Mouse (Mus musculus) hindbrain, embryonic 14.5 days (tissue): Measurements from ENCODE around the gene Mxd4. TPM values are rescaled to one million over a fixed set of nuclear protein-coding genes. Genes with fewer than 3 reads are reported as not detected.
A peak's percentile ranks its signal among the peaks of the same experiment; 100 is the strongest.

Source experiments
- ATAC-seq: fragments of 200-750 bp; cut with Nextera tagmentation; 2 replicates; pipeline ENCODE4 v1.8.0; 2017; ENCODE audit warnings: moderate number of reproducible peaks, mild to moderate bottlenecking, moderate TSS enrichment, moderate library complexity; ENCODE audit not compliant: low FRiP score
- DNase-seq: peaks from one replicate; pipeline ENCODE4 v3.0.0-alpha.2; 2015; ENCODE audit warnings: low spot score
- H3K27ac ChIP-seq: fragments of 300-500 bp; sonication (generic); 2 replicates; pipeline ENCODE4 v1.5.1; 2014; ENCODE audit warnings: mild to moderate bottlenecking, moderate library complexity
- H3K27me3 ChIP-seq: fragments of 300-500 bp; sonication (generic); 2 replicates; pipeline ENCODE4 v1.6.1; 2014; ENCODE audit warnings: mild to moderate bottlenecking, low read length, mixed read lengths; ENCODE audit not compliant: control insufficient read depth, insufficient read depth
- H3K36me3 ChIP-seq: fragments of 300-500 bp; sonication (generic); replicated peaks from 2 replicates; pipeline ENCODE4 v1.6.1; 2014; ENCODE audit not compliant: control insufficient read depth, insufficient read depth
- H3K4me1 ChIP-seq: fragments of 300-500 bp; sonication (generic); replicated peaks from 2 replicates; pipeline ENCODE4 v1.6.1; 2014; ENCODE audit warnings: antibody characterized with exemption, low read length, mixed read lengths; ENCODE audit not compliant: control insufficient read depth, insufficient read depth
- H3K4me2 ChIP-seq: fragments of 300-500 bp; sonication (generic); replicated peaks from 2 replicates; pipeline ENCODE4 v1.6.1; 2014; ENCODE audit warnings: mild to moderate bottlenecking, moderate library complexity
- H3K4me3 ChIP-seq: fragments of 300-500 bp; sonication (generic); replicated peaks from 2 replicates; pipeline ENCODE4 v1.5.1; 2014; ENCODE audit warnings: mild to moderate bottlenecking, low read length
- H3K9ac ChIP-seq: fragments of 300-500 bp; sonication (generic); 2 replicates; pipeline ENCODE4 v1.6.1; 2014
- H3K9me3 ChIP-seq: fragments of 300-500 bp; sonication (generic); 2 replicates; pipeline ENCODE4 v1.6.1; 2016; ENCODE audit warnings: low read length; ENCODE audit not compliant: control insufficient read depth
- WGBS: fragments of 180-500 bp; shearing (Covaris S2); extraction: QIAGEN DNeasy Blood & Tissue Kit; methylation state at CpG from one replicate; pipeline ENCODE4 v1.1.7; 2014; 5-methylcytosine and 5-hydroxymethylcytosine counted together
- polyA plus RNA-seq: library from polyadenylated mRNA; unstranded; fragments of >200 nt; fragmentation: Nextera tagmentation; extraction: Ambion mirVana; gene quantifications from 2 replicates; pipeline ENCODE4 v1.2.1, GENCODE M21; 2014

Gene Mxd4
- polyA plus RNA-seq, 1 experiment from 2014 or later: 32.9 TPM

DNA sequence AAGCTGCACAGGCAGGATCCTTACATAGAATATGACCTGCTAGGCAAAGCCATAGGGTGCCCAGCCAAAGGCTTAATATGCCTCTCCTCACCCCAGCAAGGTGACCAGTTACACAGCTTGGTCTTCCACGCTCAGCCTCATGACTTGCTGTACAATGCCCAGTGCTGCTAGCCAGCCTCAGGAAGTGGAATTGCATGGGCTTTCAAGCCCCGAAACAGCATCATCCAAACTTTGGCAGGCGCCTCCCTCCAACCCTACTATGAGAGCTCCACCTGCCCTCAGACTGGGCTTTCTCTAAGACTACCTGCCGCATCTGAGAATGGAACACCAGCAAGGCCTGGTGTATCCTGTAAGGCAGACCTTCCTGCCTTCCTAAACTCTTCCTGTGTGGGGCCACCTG is 9.7 kb downstream of the Mxd4 start:
- Histone ChIP-seq H3K9me3 (no peaks in the 10 kb centered on the region), H3K4me2 (no peak overlapping the region), H3K27ac (no peak overlapping the region), H3K9ac (no peak overlapping the region), H3K36me3 (peaks cover 96% of the 10 kb centered on the region), H3K4me3 (no peak overlapping the region), H3K4me1 (no peaks in the 10 kb centered on the region), H3K27me3 (no peaks in the 10 kb centered on the region)
- no peak for DNase-seq
- no peak for ATAC-seq
- WGBS: 89% methylated on average over 4 of the region's 4 CpGs

DNA sequence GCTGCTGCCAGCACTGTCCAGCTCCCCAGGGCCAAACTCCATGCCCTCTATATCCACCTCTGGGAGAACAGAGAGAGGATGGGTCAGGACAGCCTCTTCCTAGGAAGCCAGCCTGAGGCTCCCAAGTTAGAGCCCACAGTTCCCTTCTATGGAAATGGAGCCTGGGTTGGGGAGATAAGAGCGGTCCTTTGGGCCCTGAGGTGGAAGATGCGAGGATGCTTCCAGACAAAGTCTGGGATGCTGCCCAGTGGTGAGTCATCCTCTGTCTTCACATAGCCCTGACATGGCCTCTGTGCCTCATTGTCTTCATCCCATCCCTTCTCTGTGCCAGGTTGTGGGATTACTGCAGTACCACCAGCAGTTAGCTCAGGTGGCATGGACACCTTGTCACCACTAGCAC is 10.4 kb downstream of the Mxd4 start:
- no peaks in the 10 kb centered on the region for H3K4me1 ChIP-seq
- H3K9ac ChIP-seq: no peak overlapping the region
- DNase-seq (no peak), ATAC-seq (no peak)
- H3K9me3 ChIP-seq: no peaks in the 10 kb centered on the region
- H3K4me2 ChIP-seq: no peak overlapping the region
- H3K27ac ChIP-seq: no peak overlapping the region
- H3K36me3 ChIP-seq: peaks cover 88% of the 10 kb centered on the region
- 100% methylated on average over 2 of the region's 2 CpGs for WGBS
- H3K27me3 ChIP-seq: no peaks in the 10 kb centered on the region
- no peak overlapping the region for H3K4me3 ChIP-seq

- ATAC-seq: no peak
These were observed 10.8 kb downstream of the Mxd4 start for GRCm38 (mm10) chr5:34176691-34177090.

DNA sequence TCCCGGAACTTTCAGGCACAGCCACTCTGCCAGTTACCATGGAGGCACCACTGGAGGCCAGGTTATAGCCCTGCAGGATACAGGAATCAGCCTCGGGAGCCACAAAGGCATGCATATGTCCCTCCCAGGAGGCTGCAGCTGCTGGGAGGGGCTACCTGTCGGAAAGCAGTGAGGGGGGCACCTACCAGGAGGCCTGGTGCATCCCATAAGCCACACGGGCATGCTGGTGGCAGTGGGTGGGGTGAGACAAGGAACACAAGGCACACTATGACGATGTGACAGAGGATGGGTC is 12.2 kb downstream of the Mxd4 start:
- H3K4me3 ChIP-seq: no peak overlapping the region
- no peaks in the 10 kb centered on the region for H3K27me3 ChIP-seq
- H3K36me3 ChIP-seq: peaks cover 73% of the 10 kb centered on the region
- H3K27ac ChIP-seq: no peak overlapping the region
- H3K9ac ChIP-seq: no peak overlapping the region
- 22% methylated on average over 5 of the region's 5 CpGs for WGBS
- no peaks in the 10 kb centered on the region for H3K4me1 ChIP-seq
- no peaks in the 10 kb centered on the region for H3K9me3 ChIP-seq
- no peak overlapping the region for H3K4me2 ChIP-seq
- DNase-seq (no peak), ATAC-seq (no peak)

More at GRCm38 (mm10) chr5:34176691-34177090, 10.8 kb downstream of the Mxd4 start:
- Histone ChIP-seq H3K4me2 (no peak overlapping the region), H3K9ac (no peak overlapping the region), H3K27ac (no peak overlapping the region), H3K27me3 (no peaks in the 10 kb centered on the region), H3K36me3 (peaks cover 84% of the 10 kb centered on the region), H3K4me3 (no peak overlapping the region), H3K9me3 (no peaks in the 10 kb centered on the region), H3K4me1 (no peaks in the 10 kb centered on the region)
- no peak for DNase-seq
- 66% methylated on average over 10 of the region's 10 CpGs for WGBS

DNA sequence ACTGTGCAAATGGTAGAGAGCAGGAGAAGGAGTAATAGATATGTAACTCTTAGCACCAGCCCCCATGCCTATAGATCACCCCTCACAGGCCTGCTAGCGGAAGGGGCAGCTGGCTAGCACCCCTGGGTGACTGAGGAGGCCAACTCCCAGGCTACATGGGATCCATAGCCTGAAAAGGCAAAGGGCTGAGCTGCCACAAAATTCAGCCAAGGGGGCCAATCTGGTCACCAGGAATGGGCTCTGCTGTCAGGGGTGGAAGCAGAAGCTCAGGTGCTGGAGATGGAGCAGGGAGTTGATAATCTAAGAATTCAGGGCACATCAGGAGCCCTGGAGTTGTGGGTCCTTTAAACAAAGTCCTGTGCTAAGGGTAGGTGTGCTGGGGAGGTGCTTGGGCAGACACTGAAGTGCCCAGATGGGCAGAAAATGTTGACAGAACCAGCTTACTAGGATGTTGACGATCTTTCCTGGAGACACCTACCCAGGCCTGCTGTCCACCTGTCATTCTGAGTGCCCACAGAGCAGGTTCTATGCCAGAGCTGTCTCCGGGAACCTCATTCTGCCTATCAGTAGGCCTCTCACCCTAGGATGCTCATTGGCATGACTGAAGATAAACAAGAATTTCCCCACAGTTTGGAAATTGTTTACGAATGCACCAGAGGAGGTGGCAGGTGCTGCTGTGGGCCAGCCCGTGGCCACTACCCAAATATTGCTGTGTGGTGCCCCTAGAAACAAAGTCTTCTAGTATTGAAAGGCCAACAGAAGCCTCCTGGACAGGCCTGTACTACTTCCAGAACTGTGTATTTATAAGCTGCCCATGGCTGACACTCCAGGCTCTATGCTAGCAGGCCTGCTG is 12.7 kb downstream of the Mxd4 start:
- no peak for DNase-seq
- H3K36me3 ChIP-seq: peaks cover 67% of the 10 kb centered on the region

DNA sequence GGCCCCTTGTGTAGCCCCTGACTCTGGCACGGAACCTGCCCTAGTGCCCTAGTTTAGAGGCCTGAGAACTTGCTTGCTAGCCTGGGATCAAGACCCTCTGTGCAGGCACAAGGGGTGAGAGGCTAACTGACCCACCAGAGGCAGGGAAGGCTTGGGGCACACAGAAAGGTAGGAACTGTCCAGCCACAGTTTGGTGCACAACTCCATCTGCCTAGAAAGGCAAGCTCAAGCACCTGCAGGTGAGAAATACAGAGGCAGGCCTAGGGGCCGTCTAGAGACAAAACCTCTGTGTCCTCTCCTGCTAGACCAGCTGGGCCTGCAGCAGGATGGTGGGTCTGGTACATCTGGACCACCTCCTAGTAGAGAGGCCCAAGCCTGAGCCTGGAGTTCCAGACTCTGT is 13.5 kb downstream of the Mxd4 start:
- H3K36me3 ChIP-seq: peaks cover 60% of the 10 kb centered on the region
- DNase-seq (no peak), ATAC-seq (no peak)
- H3K9me3 ChIP-seq: no peaks in the 10 kb centered on the region
- 0 out of 2 replicates have a peak, but pooled peaks cover 7% of the 10 kb centered on the region for H3K4me1 ChIP-seq
- WGBS: 89% methylated on average over 2 of the region's 2 CpGs
- no peak overlapping the region for H3K27ac ChIP-seq
- no peak overlapping the region for H3K4me3 ChIP-seq
- no peak overlapping the region for H3K9ac ChIP-seq
- H3K4me2 ChIP-seq: no peak overlapping the region
- no peaks in the 10 kb centered on the region for H3K27me3 ChIP-seq

More for the DNA sequence above, 12.7 kb downstream of the Mxd4 start:
- H3K4me3 ChIP-seq: no peak overlapping the region
- H3K4me2 ChIP-seq: no peak overlapping the region
- 0 out of 2 replicates have a peak, but pooled peaks cover 5% of the 10 kb centered on the region for H3K4me1 ChIP-seq
- no peaks in the 10 kb centered on the region for H3K9me3 ChIP-seq
- no peak for ATAC-seq
- no peak overlapping the region for H3K9ac ChIP-seq
- 71% methylated on average over 5 of the region's 5 CpGs for WGBS
- no peak overlapping the region for H3K27ac ChIP-seq
- no peaks in the 10 kb centered on the region for H3K27me3 ChIP-seq

DNA sequence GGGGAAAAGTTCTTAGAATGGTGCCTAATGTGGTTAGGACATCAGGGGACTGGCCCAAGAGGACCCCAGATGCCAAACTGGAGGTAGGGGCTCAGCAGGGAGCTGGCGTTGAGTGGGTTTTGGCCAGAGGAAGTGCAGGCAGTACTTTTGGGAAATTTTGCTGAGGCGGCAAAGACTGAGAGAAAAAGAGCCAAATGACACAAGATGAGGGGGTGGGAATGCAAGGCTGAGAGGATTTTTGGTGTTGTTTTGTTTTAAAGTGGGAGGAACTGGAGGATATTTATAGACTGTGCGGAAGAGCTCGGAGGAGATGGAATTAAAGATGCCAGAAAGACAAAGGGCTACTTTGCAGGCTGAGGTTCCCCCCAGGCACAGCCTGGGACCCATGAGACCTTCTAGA is 16.8 kb downstream of the Mxd4 start:
- ATAC-seq (no peak), DNase-seq (no peak)
- Histone ChIP-seq H3K4me3 (no peak overlapping the region), H3K36me3 (peaks cover 29% of the 10 kb centered on the region), H3K9me3 (no peaks in the 10 kb centered on the region), H3K4me1 (peaks cover 19% of the 10 kb centered on the region; the same call in 1 of the 2 replicates), H3K9ac (no peak overlapping the region), H3K27ac (no peak overlapping the region), H3K27me3 (no peaks in the 10 kb centered on the region), H3K4me2 (no peak overlapping the region)
- 83% methylated on average over 4 of the region's 4 CpGs for WGBS

DNA sequence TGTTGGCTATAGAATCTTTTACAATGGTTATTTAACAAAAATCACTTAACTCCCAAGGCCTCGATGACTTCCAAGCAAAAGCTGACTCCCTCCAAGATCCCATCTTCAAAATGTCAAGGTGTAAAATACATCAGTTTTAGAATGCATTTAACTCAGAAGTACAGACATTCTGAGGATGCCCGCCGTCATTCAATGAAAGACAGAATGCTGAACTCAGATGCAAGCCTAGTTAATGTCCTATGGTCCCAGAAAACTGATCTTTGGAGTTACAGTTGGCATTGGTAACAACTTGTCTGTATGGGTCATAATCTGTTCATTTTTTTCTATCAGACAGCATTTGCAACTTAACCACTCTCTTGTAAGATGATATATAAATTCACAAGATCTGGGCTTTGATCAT is 17.6 kb downstream of the Mxd4 start:
- Histone ChIP-seq H3K4me3 (peak overlapping the region; percentile 72), H3K4me2 (peak overlapping the region; percentile 58), H3K9ac (peak overlapping the region; percentile 51), H3K27me3 (no peaks in the 10 kb centered on the region), H3K9me3 (no peaks in the 10 kb centered on the region), H3K36me3 (peaks cover 21% of the 10 kb centered on the region), H3K4me1 (peaks cover 19% of the 10 kb centered on the region; the same call in 1 of the 2 replicates), H3K27ac (peak overlapping the region; percentile 86)
- DNase-seq (no peak), ATAC-seq (no peak)
- whole genome bisulfite sequencing: 87% methylated on average over 3 of the region's 3 CpGs

DNA sequence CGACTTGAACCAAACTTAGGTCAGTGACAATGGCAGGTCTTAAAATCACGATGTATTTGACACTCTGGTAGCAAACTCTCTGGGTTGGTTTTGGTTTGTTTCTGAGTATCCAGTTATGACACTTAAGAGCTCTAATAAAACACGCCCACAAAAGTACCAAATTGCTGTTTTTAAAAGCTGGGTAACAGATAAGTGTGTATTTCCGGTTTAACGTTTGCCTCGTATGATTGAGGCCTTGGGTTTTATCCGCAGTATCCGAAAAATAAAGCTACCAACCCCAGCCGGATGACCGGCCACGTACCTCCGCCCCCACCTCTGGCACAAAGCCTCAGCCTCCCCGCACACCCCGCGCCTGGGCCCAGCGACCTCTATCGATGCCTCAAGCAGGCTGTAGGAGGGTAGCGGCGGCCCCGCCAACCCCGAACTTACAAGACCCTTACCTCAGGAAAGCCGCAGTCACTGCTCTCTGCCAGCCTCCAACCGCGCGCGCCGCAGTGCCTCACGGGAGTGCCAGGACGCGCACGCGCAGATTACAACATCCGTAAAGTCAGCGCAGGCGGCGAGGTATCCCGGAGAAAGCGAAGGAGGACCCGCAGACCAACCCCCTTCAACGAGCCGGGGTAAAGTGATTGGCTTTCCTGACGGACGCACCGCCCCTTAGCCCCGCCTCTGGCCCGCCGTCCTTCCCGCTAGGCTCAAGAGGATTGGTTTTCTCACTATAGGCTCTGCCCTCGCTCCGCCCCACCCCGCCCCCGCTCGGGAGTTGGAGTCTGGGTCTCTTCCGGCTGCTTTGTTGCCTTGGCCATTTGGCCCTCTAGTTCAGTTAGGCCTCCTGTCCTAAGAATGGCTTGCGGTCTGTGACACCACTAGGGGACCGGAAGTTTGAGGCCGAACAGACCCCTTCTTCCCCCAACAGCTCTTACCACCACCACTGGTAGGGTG is 18.3 kb downstream of the Mxd4 start, which contains the start of the genes Poln and Haus3:
TSS of gene Poln (minus strand) at position 499 of the 942 bp plus-strand sequence.
TSS of gene Haus3 (minus strand) at position 578 of the 942 bp plus-strand sequence.
- ATAC-seq: peak; percentile 100
- H3K4me1 ChIP-seq: peaks cover 19% of the 10 kb centered on the region; the same call in 1 of the 2 replicates
- H3K27ac ChIP-seq: peak within 1 kb of the TSS; percentile 86
- no peaks in the 10 kb centered on the region for H3K27me3 ChIP-seq
- peak; percentile 99 for DNase-seq
- peak within 1 kb of the TSS; percentile 72 for H3K4me3 ChIP-seq
- no peaks in the 10 kb centered on the region for H3K9me3 ChIP-seq
- peak within 1 kb of the TSS; percentile 75 for H3K9ac ChIP-seq
- under 1% methylated on average over 56 of the region's 57 CpGs for WGBS
- H3K36me3 ChIP-seq: peaks cover 14% of the 10 kb centered on the region
- H3K4me2 ChIP-seq: peak within 1 kb of the TSS; percentile 74
